Mouse (Mus musculus) heart, embryonic 10.5 days (tissue): ENCODE measurements around the gene Mlip. TPM values are rescaled to one million over a fixed set of nuclear protein-coding genes. Genes with fewer than 3 reads are reported as not detected.

Experiments
- DNase-seq: peaks from one replicate; pipeline ENCODE4 v3.0.0-alpha.2; 2017; ENCODE audit warnings: low spot score
- H3K27ac ChIP-seq: fragments of 300-500 bp; sonication (generic); 2 replicates; pipeline ENCODE4 v1.5.1; 2016; ENCODE audit warnings: mild to moderate bottlenecking
- H3K27me3 ChIP-seq: fragments of 300-500 bp; sonication (generic); 2 replicates; pipeline ENCODE4 v1.6.1; 2016; ENCODE audit warnings: mild to moderate bottlenecking; ENCODE audit not compliant: poor library complexity, insufficient read depth, severe bottlenecking
- H3K36me3 ChIP-seq: fragments of 300-500 bp; sonication (generic); 2 replicates; pipeline ENCODE4 v1.6.1; 2016; ENCODE audit warnings: mild to moderate bottlenecking, moderate library complexity
- H3K4me1 ChIP-seq: fragments of 300-500 bp; sonication (generic); 2 replicates; pipeline ENCODE4 v1.6.1; 2016; ENCODE audit warnings: mild to moderate bottlenecking
- H3K4me3 ChIP-seq: fragments of 300-500 bp; sonication (generic); 2 replicates; pipeline ENCODE4 v1.5.1; 2016; ENCODE audit warnings: mild to moderate bottlenecking, moderate library complexity
- H3K9me3 ChIP-seq: fragments of 300-500 bp; sonication (generic); 2 replicates; pipeline ENCODE4 v1.6.1; 2016; ENCODE audit warnings: mild to moderate bottlenecking, moderate library complexity
- WGBS: fragments of 180-500 bp; shearing (Covaris S2); methylation state at CpG from one replicate; pipeline ENCODE4 v1.1.7; 2016; 5-methylcytosine and 5-hydroxymethylcytosine counted together
- polyA plus RNA-seq: library from polyadenylated mRNA; unstranded; fragments of >200 nt; fragmentation: Nextera tagmentation; extraction: Ambion mirVana; gene quantifications from 2 replicates; pipeline ENCODE4 v1.2.1, GENCODE M21; 2016

The Mlip gene
- polyA plus RNA-seq, 1 experiment from 2014 or later: 38.6 TPM

- H3K27ac ChIP-seq: peak overlapping the region; percentile 81
- H3K36me3 ChIP-seq: peaks cover 7% of the 10 kb centered on the region; the same call in 1 of the 2 replicates
- DNase-seq: no peak
- peaks cover 31% of the 10 kb centered on the region for H3K4me1 ChIP-seq
- H3K27me3 ChIP-seq: no peaks in the 10 kb centered on the region
- peak overlapping the region; percentile 40 for H3K4me3 ChIP-seq
- no peaks in the 10 kb centered on the region for H3K9me3 ChIP-seq
- 61% methylated on average over 7 of the region's 7 CpGs for WGBS
Observed at GRCm38 (mm10) chr9:77339571-77340148, 13.1 kb downstream of the Mlip start.

DNA sequence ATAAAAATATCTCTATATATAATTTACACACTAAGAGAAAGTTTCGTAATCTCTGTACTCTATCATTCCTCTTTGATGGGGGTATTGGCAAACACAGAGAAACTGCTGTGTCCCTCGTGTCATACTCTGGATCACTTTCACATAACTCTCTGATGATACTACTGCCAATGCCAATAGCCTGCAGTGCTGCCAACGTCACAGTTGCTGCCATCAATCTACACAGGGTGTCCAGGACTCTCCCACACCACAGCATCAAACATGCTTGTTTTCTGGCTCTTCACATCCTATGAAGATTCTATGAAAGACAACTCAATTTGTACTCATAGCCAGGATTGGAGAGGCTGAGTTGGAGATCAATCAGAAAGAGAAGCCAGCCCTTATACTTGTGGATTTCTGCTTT lies 17.4 kb downstream of the Mlip start:
- H3K36me3 ChIP-seq: peaks cover 24% of the 10 kb centered on the region
- H3K27ac ChIP-seq: no peak overlapping the region
- H3K4me3 ChIP-seq: no peak overlapping the region
- no peaks in the 10 kb centered on the region for H3K27me3 ChIP-seq
- H3K9me3 ChIP-seq: no peaks in the 10 kb centered on the region
- WGBS: 82% methylated on average over 3 of the region's 3 CpGs
- no peak for DNase-seq
- H3K4me1 ChIP-seq: peaks cover 12% of the 10 kb centered on the region

DNA sequence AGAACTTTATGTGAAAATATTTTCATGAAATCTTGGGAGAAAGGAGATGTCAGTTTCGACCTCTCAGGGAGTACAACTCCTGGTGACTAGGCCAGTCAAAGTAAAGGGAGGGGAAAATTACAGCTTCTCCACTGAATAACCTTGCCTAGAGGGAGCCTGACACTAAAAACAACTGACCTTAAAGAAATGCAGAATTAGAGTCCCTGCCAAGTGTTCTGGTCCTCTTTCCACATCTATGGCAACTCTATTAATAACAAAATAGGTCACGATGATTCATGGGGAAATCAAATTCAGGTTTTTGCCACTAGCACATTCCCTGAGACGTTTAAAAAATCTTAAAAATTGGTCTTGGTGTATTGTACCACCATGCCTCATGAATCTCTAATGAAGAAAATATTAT lies 34.4 kb downstream of the Mlip start:
- Histone ChIP-seq H3K4me1 (no peaks in the 10 kb centered on the region), H3K27me3 (no peaks in the 10 kb centered on the region), H3K4me3 (no peak overlapping the region), H3K36me3 (peaks cover 9% of the 10 kb centered on the region), H3K27ac (no peak overlapping the region), H3K9me3 (no peaks in the 10 kb centered on the region)
- DNase-seq: no peak
- WGBS: 93% methylated on average over 3 of the region's 3 CpGs

- Histone ChIP-seq H3K9me3 (no peaks in the 10 kb centered on the region), H3K4me1 (peaks cover 21% of the 10 kb centered on the region), H3K4me3 (no peak overlapping the region), H3K27me3 (no peaks in the 10 kb centered on the region), H3K36me3 (0 out of 2 replicates have a peak, but pooled peaks cover 3% of the 10 kb centered on the region), H3K27ac (peak overlapping the region; percentile 60)
- no peak for DNase-seq
- WGBS: 62% methylated on average over 6 of the region's 6 CpGs
Observed at GRCm38 (mm10) chr9:77310548-77310947, 42.2 kb downstream of the Mlip start.

DNA sequence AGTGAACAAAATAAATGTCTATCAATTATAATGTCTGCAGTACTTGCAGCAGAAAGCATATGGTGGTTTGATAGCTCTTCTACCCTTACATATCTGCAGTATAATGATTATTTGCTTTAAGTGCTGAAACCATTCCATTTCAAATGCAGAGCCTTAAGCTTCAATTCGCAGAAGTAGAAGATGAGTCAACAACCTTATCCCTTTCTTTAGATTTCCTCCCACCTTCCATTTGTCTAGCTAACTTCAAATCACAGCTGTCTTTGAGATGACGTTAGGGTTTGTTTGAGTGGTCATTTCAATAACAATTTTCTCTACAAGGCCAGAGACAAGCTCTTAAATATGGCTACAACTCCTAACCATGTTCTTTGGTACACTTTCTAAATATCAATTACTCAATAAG lies 47.4 kb downstream of the Mlip start:
- H3K4me3 ChIP-seq: no peak overlapping the region
- H3K27me3 ChIP-seq: no peaks in the 10 kb centered on the region
- DNase-seq: no peak
- 85% methylated on average over 2 of the region's 2 CpGs for WGBS
- no peaks in the 10 kb centered on the region for H3K9me3 ChIP-seq
- H3K36me3 ChIP-seq: peaks cover 12% of the 10 kb centered on the region; the same call in 1 of the 2 replicates
- peaks cover 20% of the 10 kb centered on the region for H3K4me1 ChIP-seq
- H3K27ac ChIP-seq: no peak overlapping the region

DNA sequence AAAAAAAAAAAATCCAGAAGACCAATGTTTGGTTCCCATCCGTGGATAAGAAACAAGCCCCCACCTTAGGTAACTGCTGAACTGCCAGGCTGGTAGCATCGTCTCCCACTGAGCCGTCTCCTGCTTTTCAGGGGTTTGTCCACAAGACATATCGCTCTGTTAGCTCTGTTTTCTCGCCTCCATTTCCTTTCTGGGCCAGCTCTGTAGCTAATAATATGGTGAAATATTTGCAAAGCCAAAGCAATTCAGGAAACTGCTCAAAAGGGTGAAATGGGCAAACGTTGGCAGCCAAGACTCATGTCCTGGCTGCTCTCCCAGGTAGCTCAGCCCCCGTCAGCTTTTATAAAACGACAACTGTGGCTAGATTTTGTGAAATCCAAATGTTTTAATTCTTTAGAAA lies 50.4 kb downstream of the Mlip start:
- Histone ChIP-seq H3K27ac (no peak overlapping the region), H3K4me1 (peaks cover 3% of the 10 kb centered on the region), H3K36me3 (peaks cover 18% of the 10 kb centered on the region; the same call in 1 of the 2 replicates), H3K27me3 (no peaks in the 10 kb centered on the region), H3K4me3 (no peak overlapping the region), H3K9me3 (no peaks in the 10 kb centered on the region)
- WGBS: 81% methylated on average over 8 of the region's 8 CpGs
- DNase-seq: no peak

GRCm38 (mm10) chr9:77287958-77288357 lies 64.8 kb downstream of the Mlip start:
- no peak for DNase-seq
- Histone ChIP-seq H3K36me3 (peaks cover 4% of the 10 kb centered on the region; the same call in 1 of the 2 replicates), H3K4me1 (no peaks in the 10 kb centered on the region), H3K27me3 (no peaks in the 10 kb centered on the region), H3K4me3 (no peak overlapping the region), H3K9me3 (no peaks in the 10 kb centered on the region), H3K27ac (no peak overlapping the region)
- WGBS: 91% methylated on average over 5 of the region's 5 CpGs

- H3K36me3 ChIP-seq: no peaks in the 10 kb centered on the region
- WGBS: 59% methylated on average over 5 of the region's 5 CpGs
Observed at GRCm38 (mm10) chr9:77279371-77279770, 73.4 kb downstream of the Mlip start.

GRCm38 (mm10) chr9:77278055-77278454 lies 74.7 kb downstream of the Mlip start:
- Histone ChIP-seq H3K27me3 (no peaks in the 10 kb centered on the region), H3K4me3 (no peak overlapping the region), H3K4me1 (peaks cover 25% of the 10 kb centered on the region), H3K27ac (no peak overlapping the region), H3K9me3 (no peaks in the 10 kb centered on the region), H3K36me3 (no peaks in the 10 kb centered on the region)
- WGBS: 76% methylated on average over 3 of the region's 3 CpGs
- no peak for DNase-seq

More at GRCm38 (mm10) chr9:77279371-77279770, 73.4 kb downstream of the Mlip start:
- H3K4me1 ChIP-seq: peaks cover 25% of the 10 kb centered on the region
- H3K27ac ChIP-seq: 0 out of 2 replicates have a peak overlapping the region, but pooled peaks have one; percentile 13
- H3K9me3 ChIP-seq: no peaks in the 10 kb centered on the region
- no peak for DNase-seq
- no peak overlapping the region for H3K4me3 ChIP-seq
- no peaks in the 10 kb centered on the region for H3K27me3 ChIP-seq

GRCm38 (mm10) chr9:77277270-77277669 lies 75.5 kb downstream of the Mlip start:
- Histone ChIP-seq H3K27me3 (no peaks in the 10 kb centered on the region), H3K27ac (peak overlapping the region; percentile 78), H3K36me3 (no peaks in the 10 kb centered on the region), H3K9me3 (no peaks in the 10 kb centered on the region), H3K4me3 (no peak overlapping the region), H3K4me1 (peaks cover 25% of the 10 kb centered on the region)
- 67% methylated on average over 5 of the region's 5 CpGs for WGBS
- DNase-seq: no peak

DNA sequence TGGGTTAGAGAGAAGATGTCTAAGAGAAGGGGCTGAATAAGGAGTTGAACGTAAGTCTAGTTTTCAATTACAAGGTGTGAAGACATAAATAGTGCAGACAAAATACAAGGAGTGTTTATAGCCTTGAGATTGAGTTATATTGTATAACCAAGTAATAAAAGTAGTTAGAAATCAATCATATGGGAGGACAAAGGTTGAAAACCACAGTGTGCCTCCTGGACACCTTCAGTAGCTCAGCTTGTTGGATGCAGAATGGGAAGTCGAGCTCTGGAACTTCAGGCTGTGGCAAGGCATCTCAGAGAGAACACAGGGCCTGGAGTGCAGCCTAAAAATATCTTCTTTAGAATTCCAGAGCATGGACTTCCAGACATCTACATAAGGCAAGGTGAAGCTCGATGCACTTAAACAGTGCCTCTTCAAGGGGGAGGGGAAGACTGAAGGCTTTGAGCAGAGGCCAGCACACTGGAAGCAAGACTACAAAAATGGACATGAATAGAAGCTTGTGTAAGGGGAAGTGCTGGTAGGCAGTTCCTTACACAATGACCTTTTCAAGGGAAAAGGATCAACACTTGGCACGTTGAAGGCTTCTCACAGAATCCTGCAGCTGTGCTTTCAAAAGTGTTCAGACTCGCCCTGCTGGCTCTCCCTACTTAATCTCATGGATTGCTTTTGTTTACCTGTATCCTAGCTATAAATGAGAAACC lies 76.2 kb downstream of the Mlip start:
- Histone ChIP-seq H3K36me3 (no peaks in the 10 kb centered on the region), H3K27me3 (no peaks in the 10 kb centered on the region), H3K27ac (peak overlapping the region; percentile 78), H3K4me1 (peaks cover 25% of the 10 kb centered on the region), H3K4me3 (no peak overlapping the region), H3K9me3 (no peaks in the 10 kb centered on the region)
- WGBS: 40% methylated on average over 5 of the region's 5 CpGs
- no peak for DNase-seq

DNA sequence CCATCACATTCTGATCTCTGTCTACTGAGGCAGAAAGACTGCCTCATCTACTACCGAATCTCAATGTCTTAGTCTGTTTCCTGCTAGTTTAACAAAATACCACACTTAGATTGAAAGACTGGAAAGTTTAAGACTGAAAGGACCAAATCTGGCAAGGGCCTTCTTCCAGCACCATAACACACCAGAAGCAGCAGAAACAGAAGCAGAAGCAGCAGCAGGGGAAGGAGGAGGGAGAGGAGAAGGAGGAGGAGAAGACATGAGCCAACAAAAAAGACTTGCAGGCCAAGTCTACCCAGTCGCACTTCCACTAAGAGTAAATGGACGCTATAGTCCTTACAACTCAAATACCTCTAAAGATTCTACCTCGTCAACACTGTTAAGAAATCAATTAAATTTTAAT lies 80.0 kb downstream of the Mlip start:
- 86% methylated on average over 4 of the region's 4 CpGs for WGBS
- H3K36me3 ChIP-seq: no peaks in the 10 kb centered on the region
- no peak overlapping the region for H3K4me3 ChIP-seq
- DNase-seq: no peak
- peaks cover 12% of the 10 kb centered on the region; the same call in 1 of the 2 replicates for H3K4me1 ChIP-seq
- no peaks in the 10 kb centered on the region for H3K27me3 ChIP-seq
- H3K27ac ChIP-seq: no peak overlapping the region
- H3K9me3 ChIP-seq: no peaks in the 10 kb centered on the region

- Histone ChIP-seq H3K4me1 (peaks cover 6% of the 10 kb centered on the region; the same call in 1 of the 2 replicates), H3K27ac (no peak overlapping the region), H3K9me3 (no peaks in the 10 kb centered on the region), H3K4me3 (no peak overlapping the region), H3K36me3 (no peaks in the 10 kb centered on the region), H3K27me3 (no peaks in the 10 kb centered on the region)
- no peak for DNase-seq
- 57% methylated on average over 4 of the region's 4 CpGs for WGBS
Observed at GRCm38 (mm10) chr9:77265268-77266017, 87.3 kb downstream of the Mlip start.
